Mouse (Mus musculus) heart, adult 9 months (tissue): Measurements from ENCODE around the gene Ppme1.

Experiments
- DNase-seq, 2 experiments: peaks; one replicate each; pipeline ENCODE4 v3.0.0; 2022; ENCODE audit warnings: low spot score in 2 of 2

Ppme1 gene

GRCm38 (mm10) chr7:100327514-100327913, 44.6 kb downstream of the Ppme1 start:
- DNase-seq: peak in 1 of 2 experiments; percentile 9

GRCm38 (mm10) chr7:100325482-100325881, 46.6 kb downstream of the Ppme1 start:
- DNase-seq: peak in 1 of 2 experiments; percentile 15

- DNase-seq: no peak
These were observed 48.4 kb downstream of the Ppme1 start for GRCm38 (mm10) chr7:100323721-100324120.

GRCm38 (mm10) chr7:100317534-100317933, 54.6 kb downstream of the Ppme1 start:
- DNase-seq: no peak

- no peak for DNase-seq
These were observed 55.2 kb downstream of the Ppme1 start for GRCm38 (mm10) chr7:100316924-100317323.

GRCm38 (mm10) chr7:100312716-100313115, 59.4 kb downstream of the Ppme1 start:
- no peak for DNase-seq

GRCm38 (mm10) chr7:100310290-100310689, 61.8 kb downstream of the Ppme1 start:
- no peak for DNase-seq

- no peak for DNase-seq
These were observed 62.4 kb downstream of the Ppme1 start for GRCm38 (mm10) chr7:100309679-100310078.

GRCm38 (mm10) chr7:100309216-100309615, 62.9 kb downstream of the Ppme1 start:
- no peak for DNase-seq

- DNase-seq: no peak
These were observed 64.0 kb downstream of the Ppme1 start for GRCm38 (mm10) chr7:100307872-100308653.

GRCm38 (mm10) chr7:100305894-100306293, 66.2 kb downstream of the Ppme1 start:
- no peak for DNase-seq

- peak; percentile 10 to 41 for DNase-seq
These were observed 69.8 kb downstream of the Ppme1 start for GRCm38 (mm10) chr7:100302316-100302715.

GRCm38 (mm10) chr7:100301390-100301789, 70.7 kb downstream of the Ppme1 start:
- no peak for DNase-seq

- no peak for DNase-seq
These were observed 73.1 kb downstream of the Ppme1 start for GRCm38 (mm10) chr7:100298861-100299510.

GRCm38 (mm10) chr7:100296699-100297098, 75.4 kb downstream of the Ppme1 start:
- no peak for DNase-seq

- DNase-seq: no peak
These were observed 76.4 kb downstream of the Ppme1 start for GRCm38 (mm10) chr7:100295745-100296144.

GRCm38 (mm10) chr7:100293546-100293945, 78.6 kb downstream of the Ppme1 start:
- no peak for DNase-seq

- DNase-seq: peak in 1 of 2 experiments; percentile 4
These were observed 83.5 kb downstream of the Ppme1 start for GRCm38 (mm10) chr7:100288622-100289021.

- peak in 1 of 2 experiments; percentile 12 for DNase-seq
These were observed 84.1 kb downstream of the Ppme1 start for GRCm38 (mm10) chr7:100287748-100288578.

GRCm38 (mm10) chr7:100285383-100285782, 86.7 kb downstream of the Ppme1 start, which contains the start of gene P4ha3:
Gene P4ha3, plus strand, starts transcription at chr7:100285520.
- no peak for DNase-seq

GRCm38 (mm10) chr7:100283298-100283697, 88.8 kb downstream of the Ppme1 start:
- DNase-seq: no peak

GRCm38 (mm10) chr7:100281596-100281995, 90.5 kb downstream of the Ppme1 start:
- DNase-seq: no peak
